Mouse (Mus musculus) NIH3T3 (cell line): ENCODE results near the gene Ppm1n.

Source experiments
- DNase-seq: peaks from one replicate; pipeline ENCODE4 v3.0.0-alpha.2; 2012; ENCODE audit warnings: low read depth

Gene Ppm1n

GRCm38 (mm10) chr7:19307739-19308453 lies 28.0 kb upstream of the Ppm1n start:
- DNase-seq: peak; percentile 95

GRCm38 (mm10) chr7:19306819-19307738 lies 27.2 kb upstream of the Ppm1n start:
- DNase-seq: no peak

- no peak for DNase-seq
Observed at GRCm38 (mm10) chr7:19305796-19306765, 26.2 kb upstream of the Ppm1n start.

GRCm38 (mm10) chr7:19305413-19305735 lies 25.5 kb upstream of the Ppm1n start:
- no peak for DNase-seq

GRCm38 (mm10) chr7:19304501-19305412 lies 24.9 kb upstream of the Ppm1n start:
- no peak for DNase-seq

- DNase-seq: peak; percentile 71
Observed at GRCm38 (mm10) chr7:19303770-19304169, 23.9 kb upstream of the Ppm1n start.

- no peak for DNase-seq
Observed at GRCm38 (mm10) chr7:19303046-19303305, 23.1 kb upstream of the Ppm1n start.

- no peak for DNase-seq
Observed at GRCm38 (mm10) chr7:19302264-19303045, 22.6 kb upstream of the Ppm1n start.

- DNase-seq: no peak
Observed at GRCm38 (mm10) chr7:19301461-19302263, 21.8 kb upstream of the Ppm1n start.

GRCm38 (mm10) chr7:19300501-19301421 lies 20.9 kb upstream of the Ppm1n start:
- DNase-seq: peak; percentile 91

GRCm38 (mm10) chr7:19299194-19299593 lies 19.3 kb upstream of the Ppm1n start:
- DNase-seq: peak; percentile 85

- no peak for DNase-seq
Observed at GRCm38 (mm10) chr7:19297794-19298193, 17.9 kb upstream of the Ppm1n start.

- no peak for DNase-seq
Observed at GRCm38 (mm10) chr7:19297034-19297433, 17.2 kb upstream of the Ppm1n start.

- peak; percentile 98 for DNase-seq
Observed at GRCm38 (mm10) chr7:19295503-19296185, 15.8 kb upstream of the Ppm1n start.

- DNase-seq: no peak
Observed at GRCm38 (mm10) chr7:19290969-19291596, 11.2 kb upstream of the Ppm1n start.

- peak; percentile 83 for DNase-seq
Observed at GRCm38 (mm10) chr7:19284763-19285162, 4.9 kb upstream of the Ppm1n start.

- no peak for DNase-seq
Observed at GRCm38 (mm10) chr7:19283406-19283804, 3.5 kb upstream of the Ppm1n start.
